Mouse (Mus musculus) C3H10T1/2 (cell line): ENCODE data around the gene Zfp712. TPM values are rescaled to one million over a fixed set of nuclear protein-coding genes. Genes with fewer than 3 reads are reported as not detected.

Experiments used
- polyA plus RNA-seq, 2 experiments: library from polyadenylated mRNA; unstranded; fragments of >200 nt; fragmentation: generic; extraction: Trizol; gene quantifications; one replicate each; pipeline ENCODE4 v1.2.1; 2012; ENCODE audit warnings: missing spikeins in 2 of 2

The Zfp712 gene
- polyA plus RNA-seq, result under 1 TPM in 1 of 2 experiments, not detected in 1; 0.13 TPM

DNA sequence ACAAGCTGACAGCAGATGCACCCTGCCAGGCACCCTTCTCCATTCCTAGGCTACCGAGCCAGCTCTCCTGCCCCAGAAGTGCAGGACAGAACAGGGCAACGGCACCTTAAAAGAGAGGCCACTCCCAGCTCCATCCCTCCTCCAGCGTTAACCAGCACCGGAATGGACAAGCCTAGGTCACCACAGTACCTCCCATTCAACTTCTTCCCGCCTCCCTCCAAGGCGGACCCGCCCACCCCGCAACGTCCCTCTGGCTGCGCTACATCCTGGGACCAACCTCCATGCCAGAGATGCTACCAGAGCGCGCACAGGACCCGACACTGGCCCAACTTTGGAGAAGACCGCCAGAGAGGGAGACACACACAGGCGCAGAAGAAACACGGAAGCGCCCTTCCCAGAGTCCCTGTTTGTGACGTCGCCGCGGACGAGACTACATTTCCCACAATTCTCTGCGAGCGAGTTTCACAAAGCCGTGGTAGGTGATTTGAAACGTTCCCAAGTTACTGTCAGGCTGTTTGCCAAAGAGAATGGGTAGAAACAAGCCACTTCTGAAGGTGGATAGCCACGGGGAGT lies at the start of gene Zfp712:
Gene Zfp712 (minus strand): TSS at position 385 of the 573 bp plus-strand sequence.

GRCm38 (mm10) chr13:67108194-67108820 lies 47.3 kb upstream of the Zfp712 start, which contains the start of gene Gm28557:
Gene Gm28557, minus strand, starts transcription at chr13:67108604.

GRCm38 (mm10) chr13:67097876-67098275 lies 36.9 kb upstream of the Zfp712 start, which contains the start of gene Zfp708:
Gene Zfp708, minus strand, starts transcription at chr13:67097976.

Other genes with a start within 250 kb of the Zfp712 start
- gene Gm10767, start 156.3 kb downstream of the Zfp712 start, polyA plus RNA-seq, result under 1 TPM; 0.02 to 0.32 TPM
- gene Zfp708, start 36.8 kb upstream of the Zfp712 start, polyA plus RNA-seq, result under 1 TPM in 1 of 2 experiments, not detected in 1; 0.21 TPM
- gene Gm28557, start 47.4 kb upstream of the Zfp712 start, polyA plus RNA-seq, result 1 to 10 TPM in 1 of 2 experiments, under 1 TPM in 1; 0.44 to 1.9 TPM
- under 1 TPM; 0.01 to 0.15 TPM for gene Rslcan18, start 55.1 kb upstream of the Zfp712 start, polyA plus RNA-seq
- under 1 TPM; 0.04 to 0.74 TPM for gene Zfp759, start 60.5 kb upstream of the Zfp712 start, polyA plus RNA-seq
- gene Rsl1, start 112.0 kb upstream of the Zfp712 start, polyA plus RNA-seq, result under 1 TPM; 0.05 to 0.79 TPM
- gene Zfp455, start 133.3 kb upstream of the Zfp712 start, polyA plus RNA-seq, result under 1 TPM in 1 of 2 experiments, not detected in 1; 0.31 TPM
- gene Zfp458, start 217.3 kb upstream of the Zfp712 start, polyA plus RNA-seq, result under 1 TPM; 0.01 to 0.17 TPM
- under 1 TPM in 1 of 2 experiments, not detected in 1; 0.63 TPM for gene Zfp457, start 245.3 kb upstream of the Zfp712 start, polyA plus RNA-seq